23 mouse cellular contexts compared by ENCODE assay signal in genomic region chr10:119670456-119670855, GRCm38 (mm10).
DNase-seq lines count a peak whose midpoint lies in the region; ATAC-seq and TF ChIP-seq lines count a peak whose summit lies in the region.
"Had no signal": no experiment of that assay in that cellular context is flagged by ENCODE, and none has a peak within 500 bp of the region (broad histone marks: within the 10 kb centered on the region; RNA-seq: fewer than 3 reads in every experiment).

No protein-coding gene starts in this region.

- H3K27ac ChIP-seq in heart, embryonic 10.5 days: no peak overlapping the region
- H3K27ac ChIP-seq in liver, postnatal 0 days (ENCODE audit: low read depth): no peak overlapping the region
- H3K27ac ChIP-seq: forebrain, embryonic 10.5 days; forebrain, embryonic 13.5 days; heart, embryonic 13.5 days; hindbrain, embryonic 12.5 days; hindbrain, embryonic 15.5 days had no signal

- intact Hi-C loops in heart, postnatal 14 days (cut with DNase I): no loop called here

- H3K4me2 ChIP-seq in liver, postnatal 0 days (ENCODE audit: low read depth, low read length): no peak overlapping the region
- H3K4me2 ChIP-seq: forebrain, embryonic 13.5 days; heart, embryonic 13.5 days; hindbrain, embryonic 12.5 days; hindbrain, embryonic 15.5 days had no signal

- no peaks in the 10 kb centered on the region for H3K9me3 ChIP-seq in heart, embryonic 10.5 days
- H3K9me3 ChIP-seq in liver, postnatal 0 days (ENCODE audit: low read length): no peaks in the 10 kb centered on the region
- H3K9me3 ChIP-seq: forebrain, embryonic 10.5 days; forebrain, embryonic 13.5 days; heart, embryonic 13.5 days; hindbrain, embryonic 12.5 days; hindbrain, embryonic 15.5 days had no signal

- no peak for TF ChIP-seq EP300 in liver, postnatal 0 days (IDR thresholded peaks at IDR 0.05; ENCODE audit: low read depth)

- no peaks in the 10 kb centered on the region for H3K27me3 ChIP-seq in heart, embryonic 10.5 days (ENCODE audit: insufficient read depth, poor library complexity, severe bottlenecking)
- no peaks in the 10 kb centered on the region for H3K27me3 ChIP-seq in Patski
- H3K27me3 ChIP-seq in liver, postnatal 0 days (ENCODE audit: insufficient read depth, low read length): no peaks in the 10 kb centered on the region
- H3K27me3 ChIP-seq: CH12.LX; forebrain, embryonic 13.5 days; heart, embryonic 13.5 days; hindbrain, embryonic 12.5 days; hindbrain, embryonic 15.5 days had no signal

- no peak for TF ChIP-seq CTCF in Patski (IDR thresholded peaks at IDR 0.05)
- TF ChIP-seq CTCF in liver, postnatal 0 days (IDR thresholded peaks at IDR 0.05; ENCODE audit: low read depth): no peak

- peak; percentile 55 for DNase-seq in heart, embryonic 10.5 days (ENCODE audit: low spot score)
- no peak for DNase-seq in heart, postnatal 14 days
- peak; percentile 58 for DNase-seq in 3T3-L1 (ENCODE audit: low read depth, low spot score)
- peak; percentile 38 for DNase-seq in Patski (ENCODE audit: low read depth, low spot score)
- DNase-seq in lung, postnatal 36 days: no peak
- DNase-seq in liver, postnatal 0 days: no peak
- DNase-seq: adrenal gland, adult 8-10 months; adrenal gland, postnatal 25 days; cerebellum, adult 18-20 months; cerebellum, adult 9-10 months; cerebellum, postnatal 14 days; gastrocnemius, postnatal 10 days; gastrocnemius, postnatal 36 days had no signal

- H3K36me3 ChIP-seq in heart, embryonic 10.5 days: peaks cover 3% of the 10 kb centered on the region; the same call in 1 of the 2 replicates
- no peaks in the 10 kb centered on the region for H3K36me3 ChIP-seq in liver, postnatal 0 days (replicated peaks; ENCODE audit: insufficient read depth, low read length)
- H3K36me3 ChIP-seq: forebrain, embryonic 10.5 days; G1E; heart, embryonic 13.5 days; hindbrain, embryonic 12.5 days; hindbrain, embryonic 15.5 days had no signal

- CTCF ChIA-PET in Patski (lab: Charles Lee): no interaction called here

- H3K4me1 ChIP-seq in heart, embryonic 10.5 days: peaks cover 10% of the 10 kb centered on the region
- H3K4me1 ChIP-seq in liver, postnatal 0 days (ENCODE audit: insufficient read depth): no peaks in the 10 kb centered on the region
- H3K4me1 ChIP-seq: hindbrain, embryonic 15.5 days had no signal

- WGBS in heart, embryonic 10.5 days: 50% methylated on average over 7 of the region's 7 CpGs
- WGBS in liver, postnatal 0 days (ENCODE audit: insufficient replicate concordance): 42% methylated on average over 7 of the region's 7 CpGs

- no peak overlapping the region for H3K9ac ChIP-seq in liver, postnatal 0 days (replicated peaks)
- H3K9ac ChIP-seq: forebrain, embryonic 13.5 days; heart, embryonic 13.5 days; hindbrain, embryonic 12.5 days; hindbrain, embryonic 15.5 days had no signal

- peak; percentile 62 for ATAC-seq in Patski
- ATAC-seq in liver, postnatal 0 days: no peak
- ATAC-seq: activated CD4-positive, CD25-positive, alpha-beta regulatory T cell, adult 4 months; forebrain, embryonic 13.5 days; forebrain, embryonic 16.5 days; intestine, postnatal 0 days had no signal

- in situ Hi-C loops in Patski (cut with MboI; ENCODE audit: low pct_unique_long_range_greater_than_20kb): no loop called here

- POLR2A ChIA-PET in Patski (lab: Charles Lee): interaction anchor here (0.6 kb wide), 1 partner anchor 21 kb away, joined by 3 read pairs; no protein-coding TSS in a partner anchor

- H3K4me3 ChIP-seq in heart, embryonic 10.5 days: no peak overlapping the region
- H3K4me3 ChIP-seq in liver, postnatal 0 days (ENCODE audit: low read depth, low read length): no peak overlapping the region
- H3K4me3 ChIP-seq: forebrain, embryonic 10.5 days; forebrain, embryonic 13.5 days; heart, embryonic 13.5 days; hindbrain, embryonic 12.5 days; hindbrain, embryonic 15.5 days had no signal

Comparison
In these comparisons a context has a peak if more than half of its experiments do, and no peak if none do; other contexts are left out.
1. DNase-seq: peak in heart, embryonic 10.5 days (single experiment), 3T3-L1 (single experiment) and Patski (single experiment); none in heart, postnatal 14 days (0 of 2), lung, postnatal 36 days (single experiment) and liver, postnatal 0 days (single experiment).